Mouse (Mus musculus): Measurements from ENCODE around the gene Rogdi.

GRCm38 (mm10) chr16:4998984-4999383, 14.4 kb downstream of the Rogdi start:
- TF ChIP-seq POLR2A (IDR thresholded peaks at IDR 0.05; ENCODE audit: insufficient read length, low read depth) (no peak), MYOD1 (IDR thresholded peaks at IDR 0.05; ENCODE audit: control insufficient read depth in 1 of 3, insufficient read length in 2 of 3, low read depth in 2 of 3) (no peak), MAX (IDR thresholded peaks at IDR 0.05; ENCODE audit: low read depth) (no peak), E2F4 (IDR thresholded peaks at IDR 0.05; ENCODE audit: insufficient read depth) (no peak), POLR2AphosphoS2 (IDR thresholded peaks at IDR 0.05; ENCODE audit: insufficient read length, low read depth) (no peak), TCF12 (IDR thresholded peaks at IDR 0.05; ENCODE audit: insufficient read depth, poor library complexity, severe bottlenecking) (no peak), MYOG (IDR thresholded peaks at IDR 0.05; ENCODE audit: control insufficient read depth in 1 of 3, insufficient read depth in 1 of 3, insufficient read length in 2 of 3, low read depth in 2 of 3) (no peak), USF1 (IDR thresholded peaks at IDR 0.05; ENCODE audit: low read depth) (no peak)

Data from myocyte (in vitro differentiated cells).